Mouse (Mus musculus) ES-Bruce4 (cell line): Measurements from ENCODE around the gene Bmf.

Source experiments
- CTCF ChIP-seq: IDR thresholded peaks from one replicate; pipeline ENCODE4 v1.8.1; 2011; ENCODE audit warnings: low read depth, low read length
- EP300 ChIP-seq: IDR thresholded peaks from 2 replicates; pipeline ENCODE4 v1.6.1; 2011; ENCODE audit warnings: low read depth, low read length; ENCODE audit not compliant: insufficient read depth
- POLR2A ChIP-seq: IDR thresholded peaks from one replicate; pipeline ENCODE4 v1.8.1; 2011; ENCODE audit warnings: low read length; ENCODE audit not compliant: insufficient read depth

GRCm38 (mm10) chr2:118546798-118547165 lies 2.7 kb downstream of the Bmf start:
- TF ChIP-seq EP300 (no peak), CTCF (no peak), POLR2A (no peak)
